Mouse (Mus musculus): ENCODE results near the gene Cstf2t. TPM values are rescaled to one million over a fixed set of nuclear protein-coding genes. Genes with fewer than 3 reads are reported as not detected.

The Cstf2t gene
- polyA plus RNA-seq, 1 experiment from 2014 or later, result 57.5 TPM

DNA sequence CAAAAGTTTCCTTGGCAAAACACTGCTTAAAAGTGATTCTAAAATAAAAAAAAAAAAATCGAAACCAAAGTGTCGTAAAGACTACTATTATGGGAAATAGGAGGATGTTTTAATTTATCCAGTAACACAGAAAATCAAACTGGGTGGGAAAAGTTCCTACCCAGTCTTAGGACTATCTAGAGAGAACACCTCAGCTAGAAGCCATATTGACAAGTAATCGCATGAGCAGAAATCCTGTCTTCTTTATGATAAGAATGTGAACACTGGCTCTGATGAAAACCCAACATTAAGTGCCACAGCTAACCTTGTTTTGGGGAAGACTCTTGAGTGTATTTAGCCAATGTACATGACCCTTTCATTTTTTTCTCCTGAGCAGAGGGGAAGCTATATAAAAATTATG is 15.2 kb downstream of the Cstf2t start:
- DNase-seq (ENCODE audit: low spot score), result no peak
- Histone ChIP-seq H3K27me3 (replicated peaks; ENCODE audit: low read depth, poor library complexity, severe bottlenecking) (no peaks in the 10 kb centered on the region), H3K4me1 (no peaks in the 10 kb centered on the region), H3K36me3 (replicated peaks) (no peaks in the 10 kb centered on the region), H3K4me3 (no peak overlapping the region), H3K27ac (replicated peaks) (no peak overlapping the region), H3K9me3 (no peaks in the 10 kb centered on the region)
- WGBS, result 60% methylated on average over 3 of the region's 3 CpGs

DNA sequence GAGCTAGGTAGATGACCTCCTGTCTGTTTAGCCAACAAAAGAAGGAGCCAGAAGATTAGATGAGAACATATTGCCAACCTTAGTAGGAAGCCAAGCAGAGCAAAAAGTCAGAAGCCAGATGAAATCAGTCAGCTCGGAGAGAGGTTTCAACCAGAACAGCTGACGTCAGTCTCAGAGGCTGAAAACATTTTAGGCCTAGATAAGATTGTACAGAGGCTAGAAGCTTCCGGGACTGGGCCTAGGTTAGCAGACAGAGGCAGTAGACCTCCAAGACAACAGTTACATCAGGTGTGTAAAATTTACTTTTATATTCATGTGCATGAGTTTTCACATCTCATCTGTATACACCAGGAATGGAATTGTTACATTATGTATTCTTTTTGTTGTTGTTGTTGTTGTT is 16.7 kb downstream of the Cstf2t start:
- Histone ChIP-seq H3K4me1 (no peaks in the 10 kb centered on the region), H3K4me3 (no peak overlapping the region), H3K27ac (replicated peaks) (no peak overlapping the region), H3K36me3 (replicated peaks) (no peaks in the 10 kb centered on the region), H3K27me3 (replicated peaks; ENCODE audit: low read depth, poor library complexity, severe bottlenecking) (no peaks in the 10 kb centered on the region), H3K9me3 (no peaks in the 10 kb centered on the region)
- 91% methylated on average over 3 of the region's 3 CpGs for WGBS
- no peak for DNase-seq (ENCODE audit: low spot score)

DNA sequence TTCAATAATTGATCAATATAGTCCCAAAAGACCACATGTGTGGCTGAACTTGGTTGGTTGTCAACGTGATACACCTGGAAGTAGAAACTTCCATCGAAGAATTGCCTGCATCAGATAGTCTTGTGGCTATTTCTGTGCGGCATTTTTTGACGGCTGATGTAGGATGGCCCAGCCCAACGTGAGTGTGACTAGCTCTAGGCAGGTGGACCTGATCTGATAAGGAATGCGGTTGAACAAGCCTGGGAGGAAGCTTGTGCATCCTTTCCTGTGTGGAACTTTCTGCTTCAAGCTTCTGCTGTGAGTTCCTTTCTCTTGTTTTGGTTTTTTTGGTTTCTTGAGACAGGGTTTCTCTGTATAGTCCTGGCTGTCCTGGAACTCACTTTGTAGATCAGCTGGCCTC is 22.1 kb downstream of the Cstf2t start:
- Histone ChIP-seq H3K9me3 (no peaks in the 10 kb centered on the region), H3K27ac (replicated peaks) (no peak overlapping the region), H3K4me1 (peaks cover 23% of the 10 kb centered on the region), H3K4me3 (no peak overlapping the region), H3K27me3 (replicated peaks; ENCODE audit: low read depth, poor library complexity, severe bottlenecking) (no peaks in the 10 kb centered on the region), H3K36me3 (replicated peaks) (no peaks in the 10 kb centered on the region)
- WGBS, result 80% methylated on average over 6 of the region's 6 CpGs
- no peak for DNase-seq (ENCODE audit: low spot score)

DNA sequence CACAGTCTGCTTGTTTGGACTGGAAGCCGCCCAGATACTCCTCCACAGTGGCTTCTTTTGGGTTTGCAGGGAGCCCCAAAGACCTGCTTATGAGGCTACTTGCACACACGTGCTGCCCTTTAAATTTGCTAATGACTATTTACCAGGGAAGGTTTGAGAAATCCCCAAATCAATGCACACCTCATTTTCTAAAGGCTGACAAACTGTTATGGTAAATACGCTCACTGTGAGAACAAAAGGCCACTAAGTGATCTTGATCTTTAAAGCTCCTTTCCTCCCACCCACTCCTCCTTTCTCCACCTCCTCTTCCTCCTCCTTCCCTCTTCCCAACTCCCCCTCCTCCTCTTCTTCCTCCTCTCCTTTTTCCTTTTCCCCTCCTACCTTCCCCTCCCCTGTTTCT is 23.4 kb downstream of the Cstf2t start:
- 42% methylated on average over 3 of the region's 3 CpGs for WGBS
- H3K27ac ChIP-seq (replicated peaks), result peak overlapping the region; percentile 59

DNA sequence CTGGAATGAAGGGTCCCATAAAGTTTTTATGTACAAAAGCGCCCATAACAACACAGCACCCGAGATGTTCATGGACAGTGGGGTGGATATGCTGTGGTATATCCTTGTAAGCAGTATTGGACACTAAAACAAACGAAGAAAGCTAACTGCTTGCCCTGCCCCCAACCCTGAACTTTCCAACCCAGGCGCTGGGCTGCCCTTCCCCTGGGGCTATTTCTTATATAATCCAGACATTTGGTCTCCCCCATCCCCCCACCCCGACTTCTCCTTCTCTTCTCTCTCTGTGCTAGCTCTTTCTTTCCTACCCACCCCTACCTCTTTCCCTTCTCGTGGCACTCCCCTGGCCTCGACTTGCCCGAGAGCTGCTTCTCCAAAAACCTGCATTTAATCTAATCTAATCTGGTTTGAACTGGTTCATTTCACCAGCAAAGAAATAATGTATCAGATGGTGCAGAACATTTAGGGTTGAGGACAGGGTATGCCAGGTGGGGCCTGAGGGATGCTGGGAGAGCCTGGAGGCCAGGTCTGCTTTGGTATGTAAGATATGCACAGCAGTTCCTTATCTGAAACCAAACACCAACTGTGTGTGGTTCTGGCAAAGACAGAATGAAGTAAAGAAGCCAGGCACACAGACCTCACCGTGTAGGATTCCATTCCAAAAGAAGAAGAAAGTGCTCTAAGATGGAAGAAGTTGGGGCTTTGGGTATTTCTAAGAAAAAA is 24.4 kb downstream of the Cstf2t start:
- Histone ChIP-seq H3K4me1 (peaks cover 23% of the 10 kb centered on the region), H3K27me3 (replicated peaks; ENCODE audit: low read depth, poor library complexity, severe bottlenecking) (no peaks in the 10 kb centered on the region), H3K9me3 (no peaks in the 10 kb centered on the region), H3K36me3 (replicated peaks) (no peaks in the 10 kb centered on the region), H3K27ac (replicated peaks) (peak overlapping the region; percentile 48; the same call in 1 of the 2 replicates), H3K4me3 (no peak overlapping the region)
- 23% methylated on average over 9 of the region's 9 CpGs for WGBS
- peak; percentile 60 for DNase-seq (ENCODE audit: low spot score)

More for the DNA sequence above, 23.4 kb downstream of the Cstf2t start:
- no peaks in the 10 kb centered on the region for H3K27me3 ChIP-seq (replicated peaks; ENCODE audit: low read depth, poor library complexity, severe bottlenecking)
- DNase-seq (ENCODE audit: low spot score), result no peak
- H3K9me3 ChIP-seq, result no peaks in the 10 kb centered on the region
- no peak overlapping the region for H3K4me3 ChIP-seq
- H3K4me1 ChIP-seq, result peaks cover 23% of the 10 kb centered on the region
- H3K36me3 ChIP-seq (replicated peaks), result no peaks in the 10 kb centered on the region

DNA sequence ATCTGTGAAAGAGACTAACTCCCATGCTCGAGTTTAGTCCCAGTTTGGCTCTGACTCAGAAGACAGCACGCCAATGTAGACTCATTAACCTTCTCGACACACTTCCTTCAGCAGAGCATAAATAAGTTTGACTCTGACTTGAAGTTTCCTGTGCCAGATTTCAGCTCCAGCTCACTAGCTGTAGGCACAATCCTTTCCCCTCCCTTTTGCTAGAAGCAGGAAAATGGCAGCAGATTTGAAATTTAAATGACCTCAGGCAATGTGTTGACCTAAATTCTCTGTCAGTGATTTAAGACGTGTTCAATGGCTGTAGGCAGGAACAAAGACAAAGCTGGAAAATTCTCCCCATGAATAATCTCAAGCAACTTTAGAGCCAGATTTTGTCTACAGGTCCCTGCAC is 32.1 kb downstream of the Cstf2t start:
- Histone ChIP-seq H3K27me3 (replicated peaks; ENCODE audit: low read depth, poor library complexity, severe bottlenecking) (no peaks in the 10 kb centered on the region), H3K4me3 (no peak overlapping the region), H3K27ac (replicated peaks) (no peak overlapping the region), H3K4me1 (no peaks in the 10 kb centered on the region), H3K9me3 (no peaks in the 10 kb centered on the region), H3K36me3 (replicated peaks) (no peaks in the 10 kb centered on the region)
- WGBS, result 70% methylated on average over 4 of the region's 4 CpGs
- no peak for DNase-seq (ENCODE audit: low spot score)

DNA sequence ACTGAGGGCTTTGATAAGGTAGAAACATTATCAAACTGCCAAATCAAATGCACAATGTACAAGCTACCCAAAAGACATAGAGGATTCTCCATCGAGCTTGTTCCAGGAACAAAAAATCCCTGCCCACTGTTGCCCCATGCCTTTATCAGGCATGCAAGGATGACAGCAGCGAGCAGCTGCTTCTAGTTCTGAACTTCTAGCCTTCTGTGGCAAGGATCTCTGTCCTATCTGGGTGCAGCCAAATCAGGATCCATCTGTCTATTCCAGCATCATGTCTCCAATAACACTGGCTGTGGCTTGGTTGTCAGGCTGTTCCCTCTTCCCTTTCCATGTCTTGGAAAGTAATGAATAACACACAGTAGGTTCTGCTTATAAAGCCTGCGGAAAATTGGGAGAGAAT is 42.0 kb downstream of the Cstf2t start:
- no peak for DNase-seq (ENCODE audit: low spot score)
- H3K9me3 ChIP-seq, result no peaks in the 10 kb centered on the region
- H3K36me3 ChIP-seq (replicated peaks), result no peaks in the 10 kb centered on the region
- H3K27ac ChIP-seq (replicated peaks), result no peak overlapping the region
- no peaks in the 10 kb centered on the region for H3K27me3 ChIP-seq (replicated peaks; ENCODE audit: low read depth, poor library complexity, severe bottlenecking)
- H3K4me3 ChIP-seq, result no peak overlapping the region
- no peaks in the 10 kb centered on the region for H3K4me1 ChIP-seq
- WGBS, result 82% methylated on average over 3 of the region's 3 CpGs

DNA sequence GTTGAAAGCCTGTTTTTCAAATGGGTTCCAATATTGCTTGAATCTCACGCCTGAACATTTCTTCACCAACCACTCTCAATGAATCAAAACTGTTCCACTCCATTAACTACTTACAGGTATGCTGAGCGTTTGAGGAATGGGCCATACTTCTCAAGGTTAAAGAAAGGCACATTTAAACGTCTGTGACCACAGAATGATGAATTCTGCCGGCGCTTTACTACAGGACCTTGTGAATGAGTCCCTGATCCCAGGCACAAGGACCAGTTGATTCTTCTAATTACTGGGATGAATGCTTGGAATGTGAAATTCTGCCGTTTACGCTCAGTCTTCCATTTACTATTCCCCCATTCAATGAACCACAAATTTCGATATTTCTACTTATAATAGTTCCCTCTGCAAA is 50.0 kb downstream of the Cstf2t start:
- H3K4me3 ChIP-seq, result no peak overlapping the region
- WGBS, result 84% methylated on average over 8 of the region's 8 CpGs
- no peaks in the 10 kb centered on the region for H3K9me3 ChIP-seq
- H3K27ac ChIP-seq (replicated peaks), result no peak overlapping the region
- peaks cover 3% of the 10 kb centered on the region; the same call in 1 of the 2 replicates for H3K4me1 ChIP-seq
- no peak for DNase-seq (ENCODE audit: low spot score)
- no peaks in the 10 kb centered on the region for H3K27me3 ChIP-seq (replicated peaks; ENCODE audit: low read depth, poor library complexity, severe bottlenecking)
- no peaks in the 10 kb centered on the region for H3K36me3 ChIP-seq (replicated peaks)

DNA sequence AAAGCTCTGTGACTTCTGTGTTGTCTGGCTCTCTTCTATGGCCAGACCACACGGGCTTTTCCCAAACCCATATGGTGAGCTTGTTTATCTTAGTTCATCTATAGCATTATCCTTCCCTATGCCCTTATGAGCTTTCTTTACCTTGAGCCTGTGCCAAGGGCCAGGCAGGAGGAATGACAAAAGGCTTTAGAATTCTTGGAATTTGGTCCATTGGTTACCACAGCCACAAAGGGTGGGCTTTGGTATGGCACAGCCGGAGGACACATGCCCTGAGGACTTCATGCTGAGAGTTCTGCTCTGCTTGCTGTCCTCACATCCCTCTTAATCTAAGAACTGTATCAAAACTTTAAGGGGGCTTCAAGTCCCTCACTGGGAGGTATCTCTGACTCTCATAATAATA is 53.7 kb downstream of the Cstf2t start:
- WGBS, result 10% methylated on average over 2 of the region's 2 CpGs
- Histone ChIP-seq H3K36me3 (replicated peaks) (no peaks in the 10 kb centered on the region), H3K4me1 (peaks cover 3% of the 10 kb centered on the region; the same call in 1 of the 2 replicates), H3K27ac (replicated peaks) (no peak overlapping the region), H3K27me3 (replicated peaks; ENCODE audit: low read depth, poor library complexity, severe bottlenecking) (no peaks in the 10 kb centered on the region), H3K9me3 (no peaks in the 10 kb centered on the region), H3K4me3 (no peak overlapping the region)
- no peak for DNase-seq (ENCODE audit: low spot score)
